Mouse (Mus musculus): Measurements from ENCODE around the gene Stk19. TPM values are rescaled to one million over a fixed set of nuclear protein-coding genes. Genes with fewer than 3 reads are reported as not detected.
A peak's percentile ranks its signal among the peaks of the same experiment; 100 is the strongest.

Stk19 gene
- polyA plus RNA-seq, 1 experiment = 6.3 TPM

DNA sequence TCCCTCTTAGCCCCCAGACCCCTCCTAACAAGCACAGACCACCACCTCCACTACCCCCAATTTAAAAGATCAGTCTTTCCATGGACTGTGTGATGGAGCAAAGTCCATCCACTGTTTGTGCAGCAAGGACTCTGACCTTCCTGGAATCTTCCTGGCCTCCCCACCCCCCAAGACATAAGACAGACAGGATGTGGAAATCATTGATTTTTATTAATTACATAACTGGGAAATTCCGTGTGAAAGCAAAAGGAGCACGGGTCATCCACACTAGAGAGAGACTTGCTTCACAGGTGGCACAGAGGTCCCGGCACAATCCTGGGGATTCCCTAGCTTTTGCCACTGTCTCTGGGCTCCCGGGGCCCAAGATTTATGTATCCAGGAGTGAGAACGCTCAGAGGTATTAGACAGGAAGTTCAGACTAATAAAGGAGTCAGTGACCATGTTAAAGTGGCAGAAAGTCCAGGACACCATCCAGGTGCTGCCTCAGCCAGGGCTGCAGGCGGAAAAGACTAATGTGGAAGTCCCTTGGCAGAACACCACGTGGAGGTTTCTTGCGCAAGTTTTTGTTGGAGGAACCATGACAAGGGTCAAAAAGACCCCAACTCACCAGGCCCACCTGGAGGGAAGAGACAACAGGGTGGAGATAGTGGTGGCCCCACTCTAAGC lies 25.8 kb upstream of the Stk19 start, which contains the start of gene Cfb:
Cfb (minus strand) TSS at position 103 of the 666 bp plus-strand sequence.
- Histone ChIP-seq H3K36me3 (ENCODE audit: control insufficient read depth) (peaks cover 15% of the 10 kb centered on the region), H3K4me1 (ENCODE audit: control insufficient read depth) (peaks cover 3% of the 10 kb centered on the region; the same call in 1 of the 2 replicates), H3K27me3 (ENCODE audit: control insufficient read depth) (no peaks in the 10 kb centered on the region), H3K4me3 (replicated peaks) (peak within 1 kb of the TSS; percentile 43), H3K9me3 (ENCODE audit: control insufficient read depth, low read length) (no peaks in the 10 kb centered on the region)
- TF ChIP-seq GATA1 (IDR thresholded peaks at IDR 0.05; ENCODE audit: low read length) (no peak), TAL1 (IDR thresholded peaks at IDR 0.05; ENCODE audit: low read length) (no peak)

GRCm38 (mm10) chr17:34861704-34862415 lies 25.1 kb upstream of the Stk19 start:
- Histone ChIP-seq H3K9me3 (ENCODE audit: control insufficient read depth, low read length) (no peaks in the 10 kb centered on the region), H3K36me3 (ENCODE audit: control insufficient read depth) (peaks cover 22% of the 10 kb centered on the region), H3K27me3 (ENCODE audit: control insufficient read depth) (no peaks in the 10 kb centered on the region), H3K4me1 (ENCODE audit: control insufficient read depth) (peaks cover 3% of the 10 kb centered on the region; the same call in 1 of the 2 replicates), H3K4me3 (replicated peaks) (peak overlapping the region; percentile 43)
- TF ChIP-seq GATA1 (IDR thresholded peaks at IDR 0.05; ENCODE audit: low read length) (no peak), TAL1 (IDR thresholded peaks at IDR 0.05; ENCODE audit: low read length) (no peak)

GRCm38 (mm10) chr17:34860514-34860913 lies 23.8 kb upstream of the Stk19 start:
- TF ChIP-seq TAL1 (IDR thresholded peaks at IDR 0.05; ENCODE audit: low read length) (no peak), GATA1 (IDR thresholded peaks at IDR 0.05; ENCODE audit: low read length) (no peak)
- peaks cover 35% of the 10 kb centered on the region for H3K36me3 ChIP-seq (ENCODE audit: control insufficient read depth)
- H3K27me3 ChIP-seq (ENCODE audit: control insufficient read depth) = no peaks in the 10 kb centered on the region
- H3K9me3 ChIP-seq (ENCODE audit: control insufficient read depth, low read length) = no peaks in the 10 kb centered on the region
- no peak overlapping the region for H3K4me3 ChIP-seq (replicated peaks)
- peaks cover 3% of the 10 kb centered on the region; the same call in 1 of the 2 replicates for H3K4me1 ChIP-seq (ENCODE audit: control insufficient read depth)

DNA sequence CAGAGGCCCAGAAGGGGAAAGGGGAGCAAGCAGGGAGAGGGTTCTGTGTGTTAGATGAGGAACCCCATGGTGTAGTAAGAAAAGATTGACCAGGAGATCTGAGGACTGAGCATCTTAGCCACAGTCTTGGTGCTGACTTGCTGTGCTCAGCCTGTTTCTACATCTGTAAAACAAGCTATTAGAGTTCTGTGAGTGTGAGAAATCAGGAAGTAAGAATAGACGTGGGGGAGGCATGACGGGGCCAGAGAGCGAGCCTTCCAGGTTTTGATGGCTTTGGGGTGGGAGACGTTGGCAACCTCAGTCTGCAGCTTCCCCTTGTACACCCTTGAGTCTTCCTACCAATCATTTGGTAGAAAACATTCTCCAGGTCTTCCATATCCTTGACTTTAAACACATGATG lies 21.9 kb upstream of the Stk19 start:
- H3K4me1 ChIP-seq (ENCODE audit: control insufficient read depth) = peaks cover 3% of the 10 kb centered on the region; the same call in 1 of the 2 replicates
- H3K9me3 ChIP-seq (ENCODE audit: control insufficient read depth, low read length) = no peaks in the 10 kb centered on the region
- H3K27me3 ChIP-seq (ENCODE audit: control insufficient read depth) = no peaks in the 10 kb centered on the region
- H3K36me3 ChIP-seq (ENCODE audit: control insufficient read depth) = peaks cover 53% of the 10 kb centered on the region
- no peak for TF ChIP-seq TAL1 (IDR thresholded peaks at IDR 0.05; ENCODE audit: low read length)
- TF ChIP-seq GATA1 (IDR thresholded peaks at IDR 0.05; ENCODE audit: low read length) = no peak
- no peak overlapping the region for H3K4me3 ChIP-seq (replicated peaks)

DNA sequence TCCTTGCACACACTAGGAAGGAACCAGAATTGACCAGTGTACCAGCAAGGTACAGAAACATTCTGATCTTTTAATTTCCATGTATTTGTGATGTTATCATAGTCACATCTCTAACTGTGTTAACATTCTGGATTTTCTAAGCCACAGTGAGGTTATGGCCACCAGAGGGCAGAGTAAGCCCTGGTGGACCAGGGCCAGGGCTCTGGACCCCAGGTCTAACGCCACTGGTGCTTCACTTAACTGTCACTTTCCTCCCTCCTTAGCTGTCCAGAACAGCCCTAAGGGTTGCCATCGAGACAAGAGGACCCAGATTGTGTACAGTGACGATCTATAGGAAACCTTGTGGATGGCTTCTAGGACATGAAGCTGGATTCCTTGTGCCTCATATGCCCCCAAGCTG lies 19.1 kb upstream of the Stk19 start:
- H3K4me3 ChIP-seq (replicated peaks) = no peak overlapping the region
- peaks cover 70% of the 10 kb centered on the region for H3K36me3 ChIP-seq (ENCODE audit: control insufficient read depth)
- H3K4me1 ChIP-seq (ENCODE audit: control insufficient read depth) = peaks cover 20% of the 10 kb centered on the region
- H3K9me3 ChIP-seq (ENCODE audit: control insufficient read depth, low read length) = no peaks in the 10 kb centered on the region
- no peaks in the 10 kb centered on the region for H3K27me3 ChIP-seq (ENCODE audit: control insufficient read depth)
- no peak; the same call in 1 of the 2 replicates for TF ChIP-seq GATA1 (IDR thresholded peaks at IDR 0.05; ENCODE audit: low read length)
- TF ChIP-seq TAL1 (IDR thresholded peaks at IDR 0.05; ENCODE audit: low read length) = no peak

- Histone ChIP-seq H3K27me3 (ENCODE audit: control insufficient read depth) (no peaks in the 10 kb centered on the region), H3K36me3 (ENCODE audit: control insufficient read depth) (peaks cover 68% of the 10 kb centered on the region), H3K9me3 (ENCODE audit: control insufficient read depth, low read length) (no peaks in the 10 kb centered on the region), H3K4me3 (replicated peaks) (no peak overlapping the region), H3K4me1 (ENCODE audit: control insufficient read depth) (peaks cover 27% of the 10 kb centered on the region)
- TF ChIP-seq TAL1 (IDR thresholded peaks at IDR 0.05; ENCODE audit: low read length) (no peak), GATA1 (IDR thresholded peaks at IDR 0.05; ENCODE audit: low read length) (no peak)
Observed at GRCm38 (mm10) chr17:34854761-34855160, 18.0 kb upstream of the Stk19 start.

- peaks cover 69% of the 10 kb centered on the region for H3K36me3 ChIP-seq (ENCODE audit: control insufficient read depth)
- TF ChIP-seq TAL1 (IDR thresholded peaks at IDR 0.05; ENCODE audit: low read length) (no peak), GATA1 (IDR thresholded peaks at IDR 0.05; ENCODE audit: low read length) (no peak)
- no peaks in the 10 kb centered on the region for H3K27me3 ChIP-seq (ENCODE audit: control insufficient read depth)
- no peaks in the 10 kb centered on the region for H3K9me3 ChIP-seq (ENCODE audit: control insufficient read depth, low read length)
- H3K4me1 ChIP-seq (ENCODE audit: control insufficient read depth) = peaks cover 35% of the 10 kb centered on the region
- no peak overlapping the region for H3K4me3 ChIP-seq (replicated peaks)
Observed at GRCm38 (mm10) chr17:34853511-34853910, 16.8 kb upstream of the Stk19 start.

DNA sequence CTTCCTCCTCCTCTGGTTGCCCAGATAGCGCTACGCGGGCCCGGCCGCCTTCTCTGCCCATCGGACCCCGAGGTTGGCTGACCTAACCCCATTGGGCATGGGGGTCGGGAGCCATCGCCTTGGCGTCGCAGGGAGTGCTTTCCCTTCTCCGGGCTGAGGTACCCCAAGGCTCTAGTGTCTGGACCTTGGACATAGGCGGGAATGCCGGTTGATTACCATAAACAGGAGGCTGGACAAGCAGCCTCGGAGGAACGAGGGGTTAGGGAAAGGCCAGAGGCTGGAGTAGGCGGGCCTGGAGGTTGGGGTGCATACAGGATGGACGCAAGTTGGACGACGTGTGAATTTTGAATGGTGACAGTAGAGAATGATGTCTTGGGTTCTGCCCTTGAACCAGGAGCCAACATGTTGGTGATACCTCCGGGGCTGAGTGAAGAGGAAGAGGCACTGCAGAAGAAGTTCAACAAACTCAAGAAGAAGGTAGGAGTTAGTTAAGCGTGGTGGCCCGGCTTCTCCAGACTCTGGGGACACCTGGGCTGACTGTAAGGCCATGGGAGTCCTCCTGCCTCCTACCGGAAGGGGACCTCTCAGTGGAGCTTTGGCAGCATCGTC lies 13.9 kb upstream of the Stk19 start:
- Histone ChIP-seq H3K27me3 (ENCODE audit: control insufficient read depth) (no peaks in the 10 kb centered on the region), H3K36me3 (ENCODE audit: control insufficient read depth) (peaks cover 67% of the 10 kb centered on the region), H3K9me3 (ENCODE audit: control insufficient read depth, low read length) (no peaks in the 10 kb centered on the region), H3K4me3 (replicated peaks) (peak overlapping the region; percentile 83), H3K4me1 (ENCODE audit: control insufficient read depth) (peaks cover 41% of the 10 kb centered on the region)
- TF ChIP-seq GATA1 (IDR thresholded peaks at IDR 0.05; ENCODE audit: low read length) (no peak), TAL1 (IDR thresholded peaks at IDR 0.05; ENCODE audit: low read length) (no peak)

All from erythroblast, embryonic 14.5 days (primary cell).